10 mouse cellular contexts compared by ENCODE assay signal in the genomic region with DNA sequence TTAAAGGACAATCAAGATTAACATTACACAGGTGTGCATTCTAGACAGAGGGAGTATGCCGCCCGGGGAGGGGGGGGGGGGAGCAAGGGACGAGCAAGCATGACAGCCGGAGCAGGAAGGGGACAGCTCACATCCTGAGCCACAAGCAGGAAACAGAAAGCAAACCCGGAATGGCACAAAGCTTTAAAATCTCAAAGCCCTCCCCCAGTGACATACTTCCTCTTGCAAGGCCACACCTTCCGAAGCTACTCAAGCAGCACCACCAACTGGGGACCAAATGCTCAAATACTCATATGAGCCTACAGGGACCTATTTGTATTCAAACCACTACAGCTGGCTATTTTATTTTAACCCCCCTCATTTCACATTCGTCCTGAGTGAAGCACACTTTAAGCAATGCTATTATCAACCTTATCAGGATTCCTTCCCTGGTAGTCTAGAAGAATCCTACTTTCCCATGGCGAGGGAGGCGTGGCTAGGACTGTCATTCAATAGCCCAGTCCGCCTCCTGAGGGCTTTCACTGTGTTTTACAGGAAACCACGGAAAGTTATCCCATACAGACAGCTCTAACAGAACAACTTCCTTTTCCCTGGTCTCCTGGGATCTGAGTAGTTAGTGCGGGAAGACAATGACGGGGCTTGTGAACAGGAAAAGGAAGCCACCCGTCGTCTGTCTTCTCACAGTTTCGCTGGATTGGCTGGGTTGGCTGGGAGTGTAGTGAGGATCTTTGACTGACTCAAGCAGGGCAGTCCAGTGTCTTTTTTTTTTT.
DNase-seq lines count a peak whose midpoint lies in the region; ATAC-seq lines count a peak whose summit lies in the region.
"Had no signal": no experiment of that assay in that cellular context is flagged by ENCODE, and none has a peak within 500 bp of the region (broad histone marks: within the 10 kb centered on the region; RNA-seq: fewer than 3 reads in every experiment).

No protein-coding gene starts in this region.

- intact Hi-C loops in heart, postnatal 25 days (cut with DNase I), result loop anchor here (5.0 kb wide), 1 partner anchor 67 kb away; no protein-coding TSS in a partner anchor

- H3K4me3 ChIP-seq in limb, embryonic 13.5 days, result no peak overlapping the region

- peak; percentile 40; the same call in 1 of the 2 replicates for ATAC-seq in limb, embryonic 13.5 days (ENCODE audit: low FRiP score, low read depth)
- ATAC-seq in erythroblast, adult 5-6 weeks (replicated peaks; ENCODE audit: low FRiP score, poor library complexity, severe bottlenecking), result no peak
- ATAC-seq: forebrain, postnatal 0 days; Patski had no signal

- H3K9me3 ChIP-seq in limb, embryonic 13.5 days, result no peaks in the 10 kb centered on the region

- H3K4me1 ChIP-seq in limb, embryonic 13.5 days, result peaks cover 15% of the 10 kb centered on the region

- H3K27ac ChIP-seq in limb, embryonic 13.5 days, result no peak overlapping the region

- H3K4me2 ChIP-seq in limb, embryonic 13.5 days (replicated peaks), result no peak overlapping the region

- H3K27me3 ChIP-seq in limb, embryonic 13.5 days, result no peaks in the 10 kb centered on the region
- H3K27me3 ChIP-seq: Patski had no signal

- no peak overlapping the region for H3K9ac ChIP-seq in limb, embryonic 13.5 days
- H3K9ac ChIP-seq: forebrain, postnatal 0 days had no signal

- WGBS in limb, embryonic 13.5 days, result 64% methylated on average over 16 of the region's 16 CpGs

- peak; percentile 18 for DNase-seq in thymus, postnatal 0 days (ENCODE audit: low spot score)
- DNase-seq in thymus, postnatal 10 days (ENCODE audit: low spot score in 2 of 2), result no peak
- peak; percentile 38 for DNase-seq in heart, postnatal 25 days (ENCODE audit: low spot score)
- no peak for DNase-seq in right cerebral cortex, postnatal 4 days
- DNase-seq in right cerebral cortex, adult 18-20 months, result no peak
- no peak for DNase-seq in urinary bladder, postnatal 36 days (ENCODE audit: low spot score in 2 of 2)
- DNase-seq: forebrain, postnatal 0 days had no signal

- H3K36me3 ChIP-seq in limb, embryonic 13.5 days, result no peaks in the 10 kb centered on the region

Comparison
In these comparisons a context has a peak if more than half of its experiments do, and no peak if none do; other contexts are left out.
1. DNase-seq: peak in thymus, postnatal 0 days (single experiment) and heart, postnatal 25 days (single experiment); none in thymus, postnatal 10 days (0 of 2), right cerebral cortex, postnatal 4 days (single experiment), right cerebral cortex, adult 18-20 months (single experiment) and urinary bladder, postnatal 36 days (0 of 2).